Mouse (Mus musculus) intestine, postnatal 0 days (tissue): ENCODE measurements around the gene Ywhab. TPM values are rescaled to one million over a fixed set of nuclear protein-coding genes. Genes with fewer than 3 reads are reported as not detected.

Experiments used
- ATAC-seq: fragments of 200-750 bp; cut with Nextera tagmentation; 2 replicates; pipeline ENCODE4 v1.8.0; 2017; ENCODE audit warnings: mild to moderate bottlenecking, moderate TSS enrichment, moderate library complexity
- H3K27ac ChIP-seq: fragments of 300-500 bp; sonication (generic); 2 replicates; pipeline ENCODE4 v1.5.1; 2014; ENCODE audit warnings: mild to moderate bottlenecking, low read depth, low read length, moderate library complexity
- H3K27me3 ChIP-seq: fragments of 300-500 bp; sonication (generic); replicated peaks from 2 replicates; pipeline ENCODE4 v1.6.1; 2014; ENCODE audit warnings: low read length, mixed read lengths; ENCODE audit not compliant: control insufficient read depth, insufficient read depth
- H3K36me3 ChIP-seq: fragments of 300-500 bp; sonication (generic); 2 replicates; pipeline ENCODE4 v1.6.1; 2014; ENCODE audit warnings: mild to moderate bottlenecking, moderate library complexity; ENCODE audit not compliant: control insufficient read depth, insufficient read depth
- H3K4me1 ChIP-seq: fragments of 300-500 bp; sonication (generic); replicated peaks from 2 replicates; pipeline ENCODE4 v1.6.1; 2014; ENCODE audit warnings: antibody characterized with exemption, low read length, mixed read lengths; ENCODE audit not compliant: control insufficient read depth, insufficient read depth
- H3K4me2 ChIP-seq: fragments of 300-500 bp; sonication (generic); replicated peaks from 2 replicates; pipeline ENCODE4 v1.6.1; 2014; ENCODE audit warnings: low read depth, mild to moderate bottlenecking, moderate library complexity
- H3K4me3 ChIP-seq: fragments of 300-500 bp; sonication (generic); 2 replicates; pipeline ENCODE4 v1.5.1; 2014; ENCODE audit warnings: low read depth, low read length
- H3K9ac ChIP-seq: fragments of 300-500 bp; sonication (generic); 2 replicates; pipeline ENCODE4 v1.6.1; 2014; ENCODE audit warnings: mild to moderate bottlenecking, low read depth, low read length
- H3K9me3 ChIP-seq: fragments of 300-500 bp; sonication (generic); 2 replicates; pipeline ENCODE4 v1.6.1; 2016; ENCODE audit warnings: mixed run types; ENCODE audit not compliant: control insufficient read depth
- CTCF ChIP-seq: sonication (generic); IDR thresholded peaks from 2 replicates; pipeline ENCODE4 v1.5.1; 2016; ENCODE audit warnings: low read depth, mild to moderate bottlenecking, control low read depth, antibody characterized with exemption, moderate library complexity
- whole genome bisulfite sequencing: fragments of 180-500 bp; shearing (Covaris S2); extraction: QIAGEN DNeasy Blood & Tissue Kit; methylation state at CpG from one replicate; pipeline ENCODE4 v1.1.7; 2014; 5-methylcytosine and 5-hydroxymethylcytosine counted together
- polyA plus RNA-seq: library from polyadenylated mRNA; unstranded; fragments of >200 nt; fragmentation: Nextera tagmentation; extraction: Ambion mirVana; gene quantifications from 2 replicates; pipeline ENCODE4 v1.2.1, GENCODE M21; 2015

The Ywhab gene
- polyA plus RNA-seq: 180 and 186 TPM in 2 replicates

DNA sequence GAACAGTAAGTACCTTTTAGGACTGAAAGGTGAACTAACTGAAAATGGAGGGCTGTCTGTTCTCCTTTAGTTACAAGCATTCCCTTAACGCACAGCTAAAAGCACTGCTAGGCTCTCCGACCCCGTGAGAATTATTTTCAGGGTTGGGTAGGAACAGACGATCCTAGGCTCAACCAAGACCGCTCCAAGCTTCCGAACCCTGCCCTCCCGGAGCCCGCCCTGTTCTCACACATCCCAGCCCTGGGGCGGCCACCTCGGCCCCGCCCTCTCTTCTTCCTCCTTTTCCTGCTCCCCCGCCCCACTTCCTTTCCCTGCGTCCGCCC lies at the start of gene Ywhab:
Ywhab (plus strand) TSS at position 307 of the 323 bp plus-strand sequence.
- H3K36me3 ChIP-seq: no peaks in the 10 kb centered on the region; the same call in 1 of the 2 replicates
- peak within 1 kb of the TSS; percentile 98 for H3K4me3 ChIP-seq
- TF ChIP-seq CTCF: no peak
- no peak for ATAC-seq
- 0 out of 2 replicates have a peak, but pooled peaks cover 4% of the 10 kb centered on the region for H3K4me1 ChIP-seq
- H3K4me2 ChIP-seq: peak within 1 kb of the TSS; percentile 78
- peak within 1 kb of the TSS; percentile 99 for H3K27ac ChIP-seq
- no peaks in the 10 kb centered on the region for H3K27me3 ChIP-seq
- H3K9me3 ChIP-seq: no peaks in the 10 kb centered on the region
- H3K9ac ChIP-seq: peak within 1 kb of the TSS; percentile 97
- WGBS: under 1% methylated on average over 14 of the region's 14 CpGs

DNA sequence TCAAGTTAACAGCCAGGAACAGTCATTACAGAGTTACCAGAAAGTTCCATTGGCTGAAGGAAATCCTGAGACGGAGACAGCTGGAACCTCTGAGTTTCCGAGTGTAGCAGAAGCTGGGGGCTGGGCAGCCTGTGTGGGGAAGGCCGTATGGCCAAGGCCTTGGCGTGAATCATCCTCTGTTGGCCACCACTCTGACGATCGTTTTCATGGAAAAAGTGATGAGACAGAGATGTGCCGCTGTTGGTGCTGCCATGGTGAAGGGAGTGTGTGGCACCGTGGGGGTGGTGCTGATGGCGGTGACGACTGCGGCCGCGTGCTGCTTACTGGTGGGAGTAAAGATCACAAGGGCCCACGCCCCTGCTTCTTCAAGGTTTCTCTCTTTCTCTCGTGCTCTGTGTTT lies 48.5 kb upstream of the Ywhab start:
- TF ChIP-seq CTCF: no peak
- Histone ChIP-seq H3K4me3 (no peak overlapping the region), H3K36me3 (no peaks in the 10 kb centered on the region), H3K9me3 (no peaks in the 10 kb centered on the region), H3K27me3 (no peaks in the 10 kb centered on the region), H3K4me2 (no peak overlapping the region), H3K4me1 (no peaks in the 10 kb centered on the region), H3K27ac (no peak overlapping the region), H3K9ac (no peak overlapping the region)
- WGBS: 76% methylated on average over 15 of the region's 15 CpGs
- no peak for ATAC-seq

DNA sequence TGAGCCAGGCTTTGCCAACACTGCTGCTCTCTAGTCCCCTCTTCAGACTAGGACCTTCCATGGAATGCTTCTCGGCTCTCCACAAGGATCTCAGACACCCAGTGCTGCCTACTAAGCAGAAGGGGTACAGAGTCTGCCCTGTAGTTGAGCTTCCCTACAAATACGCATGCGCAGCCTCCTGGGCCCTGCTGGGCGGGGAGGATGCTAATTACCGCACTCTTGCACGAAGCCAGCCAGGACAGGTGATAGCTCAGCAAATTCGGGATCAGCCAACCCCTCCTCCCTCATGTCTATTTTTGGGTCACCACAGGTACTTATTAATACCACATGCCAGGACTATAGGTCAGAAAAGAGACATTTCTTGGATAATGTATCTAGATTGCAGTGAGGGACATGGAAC lies 46.8 kb upstream of the Ywhab start:
- H3K4me2 ChIP-seq: no peak overlapping the region
- WGBS: 76% methylated on average over 7 of the region's 7 CpGs
- no peak overlapping the region for H3K27ac ChIP-seq
- no peaks in the 10 kb centered on the region for H3K4me1 ChIP-seq
- TF ChIP-seq CTCF: no peak
- no peaks in the 10 kb centered on the region for H3K27me3 ChIP-seq
- no peak overlapping the region for H3K9ac ChIP-seq
- H3K36me3 ChIP-seq: no peaks in the 10 kb centered on the region
- no peak for ATAC-seq
- H3K4me3 ChIP-seq: no peak overlapping the region
- H3K9me3 ChIP-seq: no peaks in the 10 kb centered on the region

DNA sequence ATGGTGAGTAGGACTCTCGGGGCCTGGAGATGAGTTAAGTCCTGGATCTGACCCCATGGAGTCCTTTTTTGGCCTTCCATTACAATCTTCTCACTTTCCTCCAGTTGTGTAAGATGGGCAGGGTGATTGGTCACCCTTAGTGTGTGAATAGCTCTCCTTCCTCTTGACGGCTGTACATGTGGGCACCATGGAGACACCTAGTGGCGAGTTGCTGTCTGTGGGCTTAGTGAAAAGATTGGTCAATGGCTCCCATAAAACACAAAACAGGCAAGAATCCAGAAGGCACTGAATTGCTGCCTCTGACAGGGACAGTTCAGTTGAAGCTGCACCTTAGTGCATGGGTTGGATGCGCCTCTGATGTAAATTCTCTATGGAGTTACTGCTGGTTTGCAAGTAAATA lies 43.0 kb upstream of the Ywhab start:
- 16% methylated on average over 4 of the region's 4 CpGs for WGBS
- ATAC-seq: no peak
- no peaks in the 10 kb centered on the region for H3K27me3 ChIP-seq
- no peaks in the 10 kb centered on the region for H3K9me3 ChIP-seq
- peak; percentile 87 for TF ChIP-seq CTCF
- H3K27ac ChIP-seq: no peak overlapping the region
- H3K4me3 ChIP-seq: no peak overlapping the region
- no peaks in the 10 kb centered on the region for H3K36me3 ChIP-seq
- H3K4me1 ChIP-seq: no peaks in the 10 kb centered on the region
- no peak overlapping the region for H3K4me2 ChIP-seq
- no peak overlapping the region for H3K9ac ChIP-seq

DNA sequence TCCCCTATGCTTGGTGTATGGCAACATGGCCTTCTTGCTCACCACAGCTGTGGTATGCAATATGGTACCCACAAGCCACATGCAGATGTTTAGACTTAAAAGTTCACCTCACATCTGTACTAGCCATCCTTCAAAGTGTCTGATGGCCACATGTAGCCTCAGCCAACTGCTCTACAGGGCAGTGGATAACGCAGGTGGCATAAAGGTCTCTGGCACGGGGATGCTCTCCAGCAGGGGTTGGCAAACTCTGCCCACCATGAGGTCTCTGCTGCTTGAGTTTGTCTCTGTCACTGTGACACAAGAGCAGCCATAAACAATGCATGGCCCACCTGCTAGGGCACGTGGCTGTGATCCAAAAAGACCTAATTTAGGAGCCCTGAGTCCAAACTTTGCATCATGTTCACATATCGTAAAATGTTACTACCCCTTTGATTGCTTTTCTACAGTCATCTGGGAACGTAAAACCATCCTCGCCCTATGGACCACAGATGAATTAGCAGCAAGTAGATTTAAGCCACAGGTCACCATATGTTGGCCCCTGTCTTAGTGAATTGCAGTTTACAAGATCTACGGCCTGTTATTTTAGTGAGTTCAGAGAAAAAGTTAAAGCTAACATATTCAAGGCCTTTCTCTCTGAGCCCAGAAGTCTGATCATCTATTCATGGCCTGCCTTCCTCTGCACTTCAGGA lies 41.0 kb upstream of the Ywhab start:
- TF ChIP-seq CTCF: no peak
- H3K4me2 ChIP-seq: no peak overlapping the region
- H3K4me1 ChIP-seq: no peaks in the 10 kb centered on the region
- 51% methylated on average over 7 of the region's 7 CpGs for WGBS
- H3K36me3 ChIP-seq: no peaks in the 10 kb centered on the region
- H3K9me3 ChIP-seq: no peaks in the 10 kb centered on the region
- no peak overlapping the region for H3K9ac ChIP-seq
- H3K27ac ChIP-seq: no peak overlapping the region
- H3K4me3 ChIP-seq: no peak overlapping the region
- no peak for ATAC-seq
- H3K27me3 ChIP-seq: no peaks in the 10 kb centered on the region

DNA sequence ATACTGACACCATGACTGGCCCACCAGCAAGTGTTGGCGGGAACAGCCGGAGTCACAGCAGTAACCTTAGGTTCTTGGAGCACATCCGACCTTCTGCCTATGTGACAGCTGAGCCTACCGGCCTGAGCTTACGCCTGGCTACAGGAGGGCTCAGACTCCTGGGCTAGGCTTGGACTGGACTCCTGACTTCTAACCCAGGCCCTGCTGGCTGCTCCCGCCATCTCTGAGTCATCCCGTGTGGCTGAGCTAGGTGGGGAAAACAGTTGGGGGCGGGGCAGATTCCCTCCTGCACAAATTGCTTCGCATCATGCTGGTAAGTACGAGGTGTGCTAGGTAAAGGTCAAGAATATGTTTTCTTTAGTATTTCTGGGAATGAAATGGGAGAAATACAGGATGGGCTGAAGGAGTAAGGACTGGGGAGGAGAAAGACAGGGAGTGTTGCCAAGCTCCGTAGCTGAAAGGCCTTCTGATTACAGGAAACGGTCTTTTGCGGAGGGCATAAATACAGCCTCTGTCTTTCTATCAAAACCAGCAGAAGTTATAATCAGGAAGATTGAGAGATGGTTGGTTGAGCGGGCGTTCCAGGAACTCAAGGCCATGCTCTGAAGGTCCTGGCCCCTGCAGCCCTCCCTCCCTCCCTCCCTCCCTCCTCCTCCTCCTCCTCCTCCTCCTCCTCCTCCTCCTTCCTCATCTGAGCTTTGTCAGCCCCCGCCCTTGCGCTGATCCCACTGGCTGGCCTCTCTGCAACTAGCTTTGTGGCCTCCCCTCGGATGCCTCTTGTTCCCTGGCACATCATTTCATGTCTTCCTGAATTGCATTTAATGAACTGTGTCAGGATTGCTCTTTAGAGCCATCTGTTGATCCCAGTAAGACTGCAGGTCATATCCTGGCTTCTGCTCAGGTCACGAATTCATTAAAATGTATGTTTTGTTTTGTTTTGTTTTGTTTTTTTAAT lies 29.9 kb upstream of the Ywhab start:
- Histone ChIP-seq H3K27ac (no peak overlapping the region), H3K4me3 (no peak overlapping the region), H3K36me3 (no peaks in the 10 kb centered on the region), H3K9me3 (no peaks in the 10 kb centered on the region), H3K9ac (no peak overlapping the region), H3K4me2 (no peak overlapping the region), H3K27me3 (no peaks in the 10 kb centered on the region), H3K4me1 (no peaks in the 10 kb centered on the region)
- TF ChIP-seq CTCF: no peak
- ATAC-seq: no peak
- WGBS: 60% methylated on average over 19 of the region's 19 CpGs
